Mouse (Mus musculus) cerebellum, adult 9-11 months (tissue): ENCODE measurements around the gene Rgs6.

Experiments
- DNase-seq: peaks from one replicate; pipeline ENCODE4 v3.0.0; 2022

Rgs6 gene

GRCm38 (mm10) chr12:82588017-82588416 lies at the start of gene Rgs6:
TSS of gene Rgs6 (plus strand) at chr12:82588292.
- no peak for DNase-seq

- no peak for DNase-seq
Observed at GRCm38 (mm10) chr12:82547127-82547526, 41.0 kb upstream of the Rgs6 start.

GRCm38 (mm10) chr12:82549228-82549627 lies 38.9 kb upstream of the Rgs6 start:
- DNase-seq: no peak

GRCm38 (mm10) chr12:82550076-82550475 lies 38.0 kb upstream of the Rgs6 start:
- no peak for DNase-seq

- DNase-seq: no peak
Observed at GRCm38 (mm10) chr12:82552376-82552775, 35.7 kb upstream of the Rgs6 start.

GRCm38 (mm10) chr12:82562916-82563315 lies 25.2 kb upstream of the Rgs6 start:
- DNase-seq: no peak

- no peak for DNase-seq
Observed at GRCm38 (mm10) chr12:82568370-82568769, 19.7 kb upstream of the Rgs6 start.

GRCm38 (mm10) chr12:82572706-82573105 lies 15.4 kb upstream of the Rgs6 start:
- DNase-seq: no peak

GRCm38 (mm10) chr12:82586592-82586991 lies 1.5 kb upstream of the Rgs6 start:
- DNase-seq: no peak

- DNase-seq: no peak
Observed at GRCm38 (mm10) chr12:82587348-82587895, 670 bp upstream of the Rgs6 start.

GRCm38 (mm10) chr12:82588846-82589630 lies 946 bp downstream of the Rgs6 start:
- DNase-seq: no peak

GRCm38 (mm10) chr12:82599011-82599410 lies 10.9 kb downstream of the Rgs6 start:
- DNase-seq: no peak

- DNase-seq: no peak
Observed at GRCm38 (mm10) chr12:82600406-82600805, 12.3 kb downstream of the Rgs6 start.

GRCm38 (mm10) chr12:82602823-82603222 lies 14.7 kb downstream of the Rgs6 start:
- no peak for DNase-seq

- DNase-seq: no peak
Observed at GRCm38 (mm10) chr12:82603308-82603707, 15.2 kb downstream of the Rgs6 start.

- no peak for DNase-seq
Observed at GRCm38 (mm10) chr12:82603979-82604378, 15.9 kb downstream of the Rgs6 start.

GRCm38 (mm10) chr12:82612769-82613660 lies 24.9 kb downstream of the Rgs6 start:
- DNase-seq: no peak

- DNase-seq: peak; percentile 1
Observed at GRCm38 (mm10) chr12:82616486-82616812, 28.4 kb downstream of the Rgs6 start.

- peak; percentile 13 for DNase-seq
Observed at GRCm38 (mm10) chr12:82616813-82617681, 29.0 kb downstream of the Rgs6 start.

GRCm38 (mm10) chr12:82617682-82618370 lies 29.7 kb downstream of the Rgs6 start:
- DNase-seq: no peak

GRCm38 (mm10) chr12:82640441-82640840 lies 52.3 kb downstream of the Rgs6 start:
- DNase-seq: no peak

- no peak for DNase-seq
Observed at GRCm38 (mm10) chr12:82647876-82648275, 59.8 kb downstream of the Rgs6 start.
